Mouse (Mus musculus) kidney, embryonic 16.5 days (tissue): Measurements from ENCODE around the gene Tm4sf19. TPM values are rescaled to one million over a fixed set of nuclear protein-coding genes. Genes with fewer than 3 reads are reported as not detected.

Source experiments
- ATAC-seq: fragments of 200-750 bp; cut with Nextera tagmentation; 2 replicates; pipeline ENCODE4 v1.8.0; 2017; ENCODE audit warnings: moderate TSS enrichment; ENCODE audit not compliant: low FRiP score, low TSS enrichment
- H3K27ac ChIP-seq: fragments of 300-500 bp; sonication (generic); 2 replicates; pipeline ENCODE4 v1.5.1; 2014; ENCODE audit warnings: low read length
- H3K27me3 ChIP-seq: fragments of 300-500 bp; sonication (generic); 2 replicates; pipeline ENCODE4 v1.6.1; 2014; ENCODE audit warnings: low read length, control low read depth, mixed read lengths; ENCODE audit not compliant: insufficient read depth
- H3K36me3 ChIP-seq: fragments of 300-500 bp; sonication (generic); 2 replicates; pipeline ENCODE4 v1.6.1; 2014; ENCODE audit warnings: low read length, control low read depth, mixed read lengths; ENCODE audit not compliant: insufficient read depth
- H3K4me1 ChIP-seq: fragments of 300-500 bp; sonication (generic); 2 replicates; pipeline ENCODE4 v1.6.1; 2014; ENCODE audit warnings: low read length, control low read depth, mixed read lengths; ENCODE audit not compliant: insufficient read depth
- H3K4me2 ChIP-seq: fragments of 300-500 bp; sonication (generic); replicated peaks from 2 replicates; pipeline ENCODE4 v1.6.1; 2014; ENCODE audit warnings: low read depth, low read length
- H3K4me3 ChIP-seq: fragments of 300-500 bp; sonication (generic); 2 replicates; pipeline ENCODE4 v1.5.1; 2014; ENCODE audit warnings: mild to moderate bottlenecking, low read length
- H3K9ac ChIP-seq: fragments of 300-500 bp; sonication (generic); replicated peaks from 2 replicates; pipeline ENCODE4 v1.6.1; 2014; ENCODE audit warnings: low read length
- H3K9me3 ChIP-seq: fragments of 300-500 bp; sonication (generic); 2 replicates; pipeline ENCODE4 v1.6.1; 2016; ENCODE audit warnings: low read length, control low read depth
- WGBS: fragments of 180-500 bp; shearing (Covaris S2); extraction: QIAGEN DNeasy Blood & Tissue Kit; methylation state at CpG from one replicate; pipeline ENCODE4 v1.1.7; 2014; 5-methylcytosine and 5-hydroxymethylcytosine counted together
- polyA plus RNA-seq: library from polyadenylated mRNA; unstranded; fragments of >200 nt; fragmentation: Nextera tagmentation; extraction: Ambion mirVana; gene quantifications from 2 replicates; pipeline ENCODE4 v1.2.1, GENCODE M21; 2015

The Tm4sf19 gene
- polyA plus RNA-seq, 1 experiment from 2014 or later, result not detected

DNA sequence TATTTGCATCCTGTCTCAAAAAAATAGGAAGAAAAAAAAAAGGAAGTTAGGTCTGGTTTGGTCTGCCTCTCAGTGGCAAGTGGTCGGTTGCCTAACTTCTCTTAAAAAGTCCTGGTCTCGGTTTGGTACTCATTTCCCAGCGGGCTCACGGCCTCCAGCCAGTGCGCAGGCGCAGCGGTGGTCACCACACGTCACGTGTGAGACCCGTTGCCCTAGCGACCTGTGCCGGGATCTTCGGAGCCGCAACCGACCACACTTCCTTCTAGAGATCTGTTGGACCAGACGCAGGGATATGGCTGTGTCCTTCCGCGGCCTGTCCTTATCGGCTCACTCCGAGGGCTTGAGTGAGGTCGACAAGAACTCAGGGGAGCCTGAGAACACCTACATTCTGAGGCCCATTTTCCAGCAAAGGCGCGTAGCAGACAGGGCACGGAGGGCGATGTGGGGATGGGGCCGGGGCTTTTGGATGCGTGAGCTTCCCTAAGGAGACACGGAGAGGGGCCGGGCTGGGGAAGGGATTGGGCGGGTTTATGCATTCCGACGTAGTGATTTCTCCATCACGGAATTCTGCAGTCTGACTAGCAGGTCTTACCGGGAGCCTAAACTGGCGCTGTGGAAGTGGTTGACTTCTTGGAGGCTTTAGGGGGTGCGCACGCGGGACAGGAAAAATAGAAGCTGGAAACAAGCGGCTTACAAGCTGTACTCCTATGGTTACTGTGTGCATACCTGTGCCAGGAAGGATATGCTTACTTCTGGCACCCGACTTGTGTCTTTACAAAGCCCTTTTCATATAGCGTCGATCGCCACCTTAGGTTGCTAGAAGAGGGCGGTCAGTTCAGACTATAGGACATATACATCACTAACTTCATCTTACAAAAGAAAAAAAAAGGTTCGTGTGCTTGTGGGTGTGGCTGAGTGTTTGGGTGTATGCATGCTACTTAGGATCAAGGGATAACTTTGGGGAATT, 19.5 kb downstream of the Tm4sf19 start, which contains the start of gene Tctex1d2:
Gene Tctex1d2 (plus strand): TSS at position 186 of the 967 bp plus-strand sequence.
- ATAC-seq, result peak; percentile 96
- H3K36me3 ChIP-seq, result no peaks in the 10 kb centered on the region
- H3K27me3 ChIP-seq, result no peaks in the 10 kb centered on the region
- WGBS, result 1% methylated on average over 45 of the region's 45 CpGs
- no peaks in the 10 kb centered on the region for H3K9me3 ChIP-seq
- peak within 1 kb of the TSS; percentile 96 for H3K27ac ChIP-seq
- H3K4me3 ChIP-seq, result peak within 1 kb of the TSS; percentile 77
- peak within 1 kb of the TSS; percentile 78 for H3K4me2 ChIP-seq
- peaks cover 8% of the 10 kb centered on the region; the same call in 1 of the 2 replicates for H3K4me1 ChIP-seq
- peak within 1 kb of the TSS; percentile 84 for H3K9ac ChIP-seq

DNA sequence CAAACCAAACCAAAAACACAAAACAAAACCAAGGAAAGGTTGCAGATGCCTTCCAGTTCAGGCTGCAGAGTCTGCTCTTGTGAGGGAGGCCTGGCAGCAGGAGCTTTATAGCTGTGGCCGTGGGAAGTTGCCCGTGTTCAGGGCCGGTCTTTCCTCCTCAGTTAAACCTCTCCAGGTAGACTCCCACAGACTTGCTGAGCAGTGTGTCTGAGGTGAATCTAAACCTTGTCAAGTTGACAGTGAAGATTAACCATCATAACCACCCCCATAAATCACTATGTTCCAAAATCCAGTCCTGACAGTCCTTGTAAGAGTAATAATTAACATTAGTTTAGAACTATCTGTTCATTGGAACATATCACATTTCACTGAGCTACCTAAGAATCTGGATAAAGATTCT, 27.2 kb downstream of the Tm4sf19 start:
- Histone ChIP-seq H3K9ac (no peak overlapping the region), H3K9me3 (no peaks in the 10 kb centered on the region), H3K27ac (no peak overlapping the region), H3K27me3 (no peaks in the 10 kb centered on the region), H3K4me1 (peaks cover 9% of the 10 kb centered on the region; the same call in 1 of the 2 replicates), H3K36me3 (no peaks in the 10 kb centered on the region), H3K4me2 (no peak overlapping the region), H3K4me3 (no peak overlapping the region)
- WGBS, result 64% methylated on average over 3 of the region's 3 CpGs
- no peak for ATAC-seq

DNA sequence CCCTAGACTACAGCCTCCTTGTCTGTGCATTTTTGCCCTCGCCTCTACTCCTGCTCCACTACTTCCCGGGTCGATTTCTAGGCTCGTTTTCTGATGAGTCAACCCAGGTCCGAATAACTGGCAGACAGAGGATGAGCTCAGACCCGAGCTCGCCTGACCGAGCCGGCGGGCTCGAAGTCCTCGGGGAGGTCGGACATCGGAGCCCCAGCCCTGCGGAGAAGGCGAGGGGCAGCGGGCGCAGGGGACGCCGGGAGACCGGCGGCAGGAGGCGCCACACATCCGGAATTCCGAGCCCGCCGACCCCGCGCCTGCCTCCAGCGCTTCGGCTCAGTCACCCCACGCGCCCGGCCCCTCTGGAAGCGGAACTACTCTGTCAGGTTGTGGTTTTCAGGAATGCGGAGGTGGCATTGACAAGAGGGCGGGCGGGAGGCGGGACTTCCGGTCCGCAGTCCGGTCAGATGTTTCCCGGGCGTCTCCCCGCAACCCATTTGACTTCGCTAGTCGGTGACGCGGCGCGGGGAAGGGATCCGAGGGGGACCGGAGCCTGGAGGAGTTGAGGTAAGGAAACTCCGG, 30.3 kb downstream of the Tm4sf19 start, which contains the start of gene Pcyt1a:
Gene Pcyt1a (plus strand): TSS at position 448 of the 573 bp plus-strand sequence.
- Histone ChIP-seq H3K9ac (peak within 1 kb of the TSS; percentile 85), H3K4me3 (peak within 1 kb of the TSS; percentile 69), H3K36me3 (no peaks in the 10 kb centered on the region), H3K9me3 (no peaks in the 10 kb centered on the region), H3K4me2 (peak within 1 kb of the TSS; percentile 94), H3K4me1 (peaks cover 9% of the 10 kb centered on the region; the same call in 1 of the 2 replicates), H3K27me3 (no peaks in the 10 kb centered on the region), H3K27ac (peak within 1 kb of the TSS; percentile 91)
- peak; percentile 98 for ATAC-seq
- under 1% methylated on average over 54 of the region's 54 CpGs for WGBS

DNA sequence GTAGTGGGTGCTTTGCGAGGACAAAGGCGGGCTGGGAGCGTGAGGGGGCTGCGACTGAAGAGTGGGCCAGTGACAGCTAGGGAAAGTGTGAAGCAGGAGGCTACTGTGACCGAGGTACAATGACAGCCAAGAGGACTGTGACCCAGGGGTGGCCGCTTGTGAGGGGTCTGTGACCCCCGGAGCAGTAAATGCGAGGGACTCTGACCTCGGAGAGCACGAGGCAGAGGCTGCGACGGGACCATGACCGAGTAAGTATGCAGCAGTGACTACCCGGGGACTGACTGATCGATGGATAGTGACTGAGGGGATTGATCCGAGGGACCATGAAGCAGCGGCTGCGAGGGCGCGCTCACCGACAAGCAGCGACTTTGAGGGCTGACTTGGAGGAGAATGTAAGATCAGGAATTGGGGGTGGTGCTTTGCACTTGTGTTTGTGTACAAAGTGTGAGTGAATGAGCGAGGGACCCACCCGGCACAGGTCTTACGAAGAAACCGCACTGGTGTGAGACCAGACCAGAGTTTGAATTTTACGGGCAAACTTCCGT, 30.8 kb downstream of the Tm4sf19 start:
- H3K36me3 ChIP-seq, result no peaks in the 10 kb centered on the region
- under 1% methylated on average over 28 of the region's 28 CpGs for WGBS
- no peaks in the 10 kb centered on the region for H3K9me3 ChIP-seq
- H3K4me1 ChIP-seq, result peaks cover 9% of the 10 kb centered on the region; the same call in 1 of the 2 replicates
- no peaks in the 10 kb centered on the region for H3K27me3 ChIP-seq
- peak overlapping the region; percentile 69 for H3K4me3 ChIP-seq
- H3K4me2 ChIP-seq, result peak overlapping the region; percentile 94
- peak overlapping the region; percentile 85 for H3K9ac ChIP-seq
- peak; percentile 83 for ATAC-seq
- H3K27ac ChIP-seq, result peak overlapping the region; percentile 91

DNA sequence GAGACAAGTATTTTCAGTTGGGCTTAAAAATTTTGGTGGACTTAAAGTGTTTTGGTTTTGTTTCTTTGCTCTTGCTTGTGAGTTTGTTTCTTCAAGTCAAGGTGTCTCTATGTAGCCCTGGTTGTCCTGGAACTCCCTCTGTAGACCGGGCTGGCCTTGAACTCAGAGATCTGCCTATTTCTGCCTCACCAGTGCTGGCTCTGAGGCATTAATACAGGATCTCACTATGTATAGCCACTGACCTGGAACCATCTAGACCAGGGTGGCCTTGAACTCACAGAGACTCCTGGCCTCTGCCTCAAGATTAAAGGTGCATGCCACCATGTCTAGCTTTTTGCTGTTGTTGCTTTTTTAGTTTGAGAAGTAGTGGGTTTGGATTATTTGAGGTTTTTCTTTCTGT, 31.6 kb downstream of the Tm4sf19 start:
- H3K4me2 ChIP-seq, result peak overlapping the region; percentile 94
- no peaks in the 10 kb centered on the region for H3K27me3 ChIP-seq
- H3K4me1 ChIP-seq, result peaks cover 9% of the 10 kb centered on the region; the same call in 1 of the 2 replicates
- no peaks in the 10 kb centered on the region for H3K9me3 ChIP-seq
- H3K4me3 ChIP-seq, result peak overlapping the region; percentile 69
- H3K27ac ChIP-seq, result no peak overlapping the region
- H3K9ac ChIP-seq, result no peak overlapping the region
- ATAC-seq, result no peak
- H3K36me3 ChIP-seq, result no peaks in the 10 kb centered on the region
- WGBS, result 93% methylated on average over 1 of the region's 1 CpGs

DNA sequence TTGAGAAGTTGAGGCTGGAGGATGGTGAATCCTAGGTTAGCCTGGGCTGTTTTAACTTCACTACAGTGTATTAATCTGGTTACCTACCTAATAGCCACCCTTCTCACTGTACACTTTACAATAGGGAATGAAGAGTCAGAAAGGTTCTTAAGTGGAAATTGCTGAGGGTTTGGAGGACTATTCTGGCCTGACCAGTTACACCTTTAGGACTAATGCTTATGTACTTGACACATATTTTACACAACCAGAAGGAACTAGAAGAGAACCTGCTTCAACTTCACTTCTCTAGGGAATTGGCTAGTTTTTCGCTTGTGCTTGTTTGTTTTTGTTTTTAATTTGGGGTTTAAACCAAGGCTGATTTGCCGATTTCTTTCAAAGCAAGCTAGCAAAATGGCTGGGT, 32.8 kb downstream of the Tm4sf19 start:
- H3K4me2 ChIP-seq, result no peak overlapping the region

DNA sequence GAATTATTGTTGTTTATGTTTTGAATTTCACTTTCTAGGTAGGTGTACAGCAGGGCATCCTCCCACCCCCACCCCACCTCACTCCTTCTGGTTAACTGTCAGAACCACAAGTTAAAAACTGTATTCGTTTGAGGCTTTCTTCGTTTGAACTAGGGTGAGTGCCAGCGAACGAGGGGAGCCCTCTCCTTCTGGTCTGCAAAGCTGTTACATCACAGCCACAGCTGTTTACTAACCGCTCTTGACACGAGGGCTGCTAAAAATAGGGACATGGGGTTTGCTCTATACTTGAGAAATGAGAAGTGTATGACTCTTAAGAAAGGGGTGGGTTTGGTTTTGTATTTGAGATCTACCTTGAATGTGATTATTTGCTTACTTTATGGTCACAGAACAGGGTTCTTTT, 33.8 kb downstream of the Tm4sf19 start:
- no peak overlapping the region for H3K9ac ChIP-seq
- no peak for ATAC-seq
- no peaks in the 10 kb centered on the region for H3K27me3 ChIP-seq
- no peak overlapping the region for H3K27ac ChIP-seq
- H3K9me3 ChIP-seq, result no peaks in the 10 kb centered on the region
- no peaks in the 10 kb centered on the region for H3K36me3 ChIP-seq
- WGBS, result 56% methylated on average over 6 of the region's 6 CpGs
- no peak overlapping the region for H3K4me3 ChIP-seq
- H3K4me1 ChIP-seq, result peaks cover 12% of the 10 kb centered on the region; the same call in 1 of the 2 replicates
- H3K4me2 ChIP-seq, result no peak overlapping the region

More for the DNA sequence above, 32.8 kb downstream of the Tm4sf19 start:
- H3K9ac ChIP-seq, result no peak overlapping the region
- H3K27ac ChIP-seq, result no peak overlapping the region
- 79% methylated on average over 2 of the region's 2 CpGs for WGBS
- H3K9me3 ChIP-seq, result no peaks in the 10 kb centered on the region
- no peak overlapping the region for H3K4me3 ChIP-seq
- ATAC-seq, result no peak
- no peaks in the 10 kb centered on the region for H3K36me3 ChIP-seq
- peaks cover 11% of the 10 kb centered on the region; the same call in 1 of the 2 replicates for H3K4me1 ChIP-seq
- H3K27me3 ChIP-seq, result no peaks in the 10 kb centered on the region

DNA sequence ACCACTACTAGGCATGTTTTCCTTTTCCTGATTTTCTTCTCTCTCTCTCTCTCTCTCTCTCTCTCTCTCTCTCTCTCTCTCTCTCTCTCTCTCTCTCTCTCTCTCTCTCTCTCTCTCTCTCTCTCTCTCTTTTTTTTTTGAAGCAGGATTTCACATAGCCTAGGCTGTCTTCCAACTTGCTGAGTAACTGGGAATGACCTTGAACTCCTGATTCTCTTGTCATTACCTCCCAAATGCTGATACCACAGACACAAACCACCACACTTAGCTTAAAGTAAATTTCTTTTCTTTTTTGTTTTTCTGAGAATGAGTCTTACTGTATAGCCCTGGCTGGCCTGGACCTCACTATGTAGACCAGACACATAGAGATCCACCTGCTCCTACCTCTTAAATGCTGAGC, 34.4 kb downstream of the Tm4sf19 start:
- H3K9ac ChIP-seq, result no peak overlapping the region
- no peaks in the 10 kb centered on the region for H3K27me3 ChIP-seq
- H3K9me3 ChIP-seq, result no peaks in the 10 kb centered on the region
- H3K27ac ChIP-seq, result no peak overlapping the region
- H3K4me1 ChIP-seq, result peaks cover 10% of the 10 kb centered on the region; the same call in 1 of the 2 replicates
- no peak for ATAC-seq
- no peak overlapping the region for H3K4me2 ChIP-seq
- no peak overlapping the region for H3K4me3 ChIP-seq
- no peaks in the 10 kb centered on the region for H3K36me3 ChIP-seq

DNA sequence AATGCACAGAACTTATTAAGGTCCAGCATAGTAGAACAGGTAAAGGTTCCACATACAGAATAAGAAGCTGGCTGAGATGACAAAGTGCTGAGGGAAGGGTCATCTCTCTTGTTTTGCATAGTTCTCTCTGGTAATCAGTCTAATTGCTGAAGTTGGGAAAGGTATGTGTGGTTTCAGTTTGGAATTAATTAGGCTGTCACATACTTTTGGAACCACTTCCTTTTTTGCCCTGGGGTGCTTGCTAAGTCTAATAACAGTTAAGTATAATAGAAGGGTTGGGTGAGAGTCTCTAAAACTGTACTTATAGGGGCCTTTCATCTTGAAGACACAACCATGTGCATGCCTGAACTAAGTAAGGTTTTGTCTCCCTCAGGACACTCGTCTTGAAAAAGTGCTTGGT, 36.4 kb downstream of the Tm4sf19 start:
- Histone ChIP-seq H3K4me2 (no peak overlapping the region), H3K9me3 (no peaks in the 10 kb centered on the region), H3K27me3 (no peaks in the 10 kb centered on the region), H3K4me3 (no peak overlapping the region), H3K4me1 (peaks cover 5% of the 10 kb centered on the region; the same call in 1 of the 2 replicates), H3K9ac (no peak overlapping the region), H3K36me3 (peaks cover 4% of the 10 kb centered on the region; the same call in 1 of the 2 replicates), H3K27ac (no peak overlapping the region)
- no peak for ATAC-seq
- WGBS, result 78% methylated on average over 1 of the region's 1 CpGs
